Mouse (Mus musculus): ENCODE results near the gene Ube4a. TPM values are rescaled to one million over a fixed set of nuclear protein-coding genes. Genes with fewer than 3 reads are reported as not detected.

Ube4a gene
- total and polyA plus RNA-seq, 2 experiments from 2014 or later: 9.9 to 10.7 TPM

DNA sequence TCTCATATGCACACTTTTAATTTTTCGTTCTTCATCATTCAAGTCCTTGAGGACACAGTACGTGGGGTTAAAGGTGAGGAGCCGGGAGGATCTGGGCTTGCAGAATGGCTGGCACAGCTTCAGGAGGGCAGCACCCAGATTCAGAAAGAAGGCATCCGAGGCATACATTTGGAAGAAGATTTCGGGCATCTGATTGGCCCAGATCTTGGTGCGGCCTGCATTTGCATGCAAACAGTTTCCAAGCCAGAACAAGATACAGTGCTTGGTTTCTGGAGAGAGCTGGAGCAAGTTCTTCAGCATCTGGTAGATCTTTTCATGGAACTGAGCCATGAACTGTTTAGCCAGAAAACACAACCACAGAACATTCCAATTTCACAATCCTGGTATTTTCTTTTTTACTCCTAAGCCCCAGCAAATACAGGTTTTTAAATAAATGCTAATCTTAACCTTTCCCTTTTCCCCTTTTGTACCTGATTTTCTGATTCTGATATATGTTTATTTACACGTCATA, 19.2 kb downstream of the Ube4a start:
- no peak overlapping the region for H3K9ac ChIP-seq (replicated peaks; ENCODE audit: low read depth, low read length)
- H3K27me3 ChIP-seq (ENCODE audit: control insufficient read depth, insufficient read depth, low read length): no peaks in the 10 kb centered on the region
- DNase-seq (ENCODE audit: low spot score) (no peak), ATAC-seq (ENCODE audit: insufficient read depth, low read depth) (no peak)
- H3K4me3 ChIP-seq (ENCODE audit: low read depth, low read length): no peak overlapping the region
- H3K9me3 ChIP-seq (replicated peaks; ENCODE audit: control insufficient read depth, low read length): no peaks in the 10 kb centered on the region
- no peak overlapping the region for H3K27ac ChIP-seq (ENCODE audit: low read depth)
- TF ChIP-seq CTCF (IDR thresholded peaks at IDR 0.05; ENCODE audit: low read depth): no peak
- TF ChIP-seq EP300 (IDR thresholded peaks at IDR 0.05; ENCODE audit: low read depth): no peak
- 0 out of 2 replicates have a peak, but pooled peaks cover 4% of the 10 kb centered on the region for H3K4me1 ChIP-seq (ENCODE audit: control insufficient read depth, insufficient read depth)
- no peak overlapping the region for H3K4me2 ChIP-seq (ENCODE audit: low read depth, low read length)
- WGBS: 91% methylated on average over 7 of the region's 7 CpGs
- peaks cover 85% of the 10 kb centered on the region for H3K36me3 ChIP-seq (replicated peaks; ENCODE audit: control insufficient read depth, insufficient read depth, low read length)

DNA sequence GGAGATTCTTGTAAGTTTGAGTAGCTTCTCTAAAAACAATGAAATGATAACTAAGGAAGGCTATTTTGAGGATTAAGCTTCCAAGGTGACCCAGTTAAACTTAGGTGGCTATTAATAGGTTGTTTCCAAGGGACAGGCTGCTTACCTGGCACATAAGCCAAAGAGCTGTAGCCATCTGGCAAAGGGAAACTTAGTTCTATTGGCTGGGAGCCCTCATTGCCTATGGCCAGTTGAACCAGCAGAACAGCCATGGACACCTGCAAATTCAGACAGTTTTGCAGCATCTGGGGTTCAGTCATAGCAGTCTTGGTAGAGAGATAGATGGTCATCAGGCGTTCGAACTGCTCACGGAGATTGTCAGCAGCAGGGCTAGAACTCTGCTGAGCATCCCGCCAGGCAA, 23.0 kb downstream of the Ube4a start:
- peak; percentile 44 for DNase-seq (ENCODE audit: low spot score)
- WGBS: 89% methylated on average over 4 of the region's 4 CpGs

DNA sequence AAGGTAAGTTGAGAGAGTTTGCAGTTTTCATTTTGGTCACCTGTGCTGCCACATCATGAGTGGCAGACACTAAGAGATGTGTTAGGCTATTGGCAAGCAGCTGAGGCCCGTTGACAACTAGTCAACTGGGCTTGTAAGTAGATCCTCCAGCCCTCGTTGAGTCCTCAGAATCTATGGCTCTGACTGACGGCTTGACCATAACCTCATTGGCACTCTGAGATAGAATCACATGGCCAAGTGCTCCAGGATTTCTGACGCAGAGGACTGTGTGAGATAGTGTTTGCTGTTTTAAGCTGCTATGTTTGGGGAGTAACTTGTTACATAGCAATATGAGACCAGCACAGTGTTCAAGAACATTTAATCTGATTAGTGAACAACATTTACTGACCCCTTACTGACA, 23.6 kb downstream of the Ube4a start:
- ATAC-seq (ENCODE audit: insufficient read depth, low read depth) (peak; percentile 71), DNase-seq (ENCODE audit: low spot score) (peak; percentile 45)
- Histone ChIP-seq H3K4me3 (ENCODE audit: low read depth, low read length) (no peak overlapping the region), H3K4me2 (ENCODE audit: low read depth, low read length) (no peak overlapping the region), H3K36me3 (replicated peaks; ENCODE audit: control insufficient read depth, insufficient read depth, low read length) (peaks cover 82% of the 10 kb centered on the region), H3K4me1 (ENCODE audit: control insufficient read depth, insufficient read depth) (0 out of 2 replicates have a peak, but pooled peaks cover 4% of the 10 kb centered on the region), H3K9ac (replicated peaks; ENCODE audit: low read depth, low read length) (no peak overlapping the region), H3K27me3 (ENCODE audit: control insufficient read depth, insufficient read depth, low read length) (no peaks in the 10 kb centered on the region), H3K9me3 (replicated peaks; ENCODE audit: control insufficient read depth, low read length) (no peaks in the 10 kb centered on the region), H3K27ac (ENCODE audit: low read depth) (peak overlapping the region; percentile 78)
- WGBS: 42% methylated on average over 4 of the region's 4 CpGs
- TF ChIP-seq EP300 (IDR thresholded peaks at IDR 0.05; ENCODE audit: low read depth) (no peak), CTCF (IDR thresholded peaks at IDR 0.05; ENCODE audit: low read depth) (no peak)

More for the DNA sequence above, 23.0 kb downstream of the Ube4a start:
- TF ChIP-seq CTCF (IDR thresholded peaks at IDR 0.05; ENCODE audit: low read depth) (no peak), EP300 (IDR thresholded peaks at IDR 0.05; ENCODE audit: low read depth) (no peak)
- ATAC-seq (ENCODE audit: insufficient read depth, low read depth): peak; percentile 63; the same call in 1 of the 2 replicates
- Histone ChIP-seq H3K27me3 (ENCODE audit: control insufficient read depth, insufficient read depth, low read length) (no peaks in the 10 kb centered on the region), H3K4me1 (ENCODE audit: control insufficient read depth, insufficient read depth) (0 out of 2 replicates have a peak, but pooled peaks cover 4% of the 10 kb centered on the region), H3K9me3 (replicated peaks; ENCODE audit: control insufficient read depth, low read length) (no peaks in the 10 kb centered on the region), H3K4me3 (ENCODE audit: low read depth, low read length) (no peak overlapping the region), H3K9ac (replicated peaks; ENCODE audit: low read depth, low read length) (no peak overlapping the region), H3K4me2 (ENCODE audit: low read depth, low read length) (no peak overlapping the region), H3K27ac (ENCODE audit: low read depth) (peak overlapping the region; percentile 78), H3K36me3 (replicated peaks; ENCODE audit: control insufficient read depth, insufficient read depth, low read length) (peaks cover 83% of the 10 kb centered on the region)

DNA sequence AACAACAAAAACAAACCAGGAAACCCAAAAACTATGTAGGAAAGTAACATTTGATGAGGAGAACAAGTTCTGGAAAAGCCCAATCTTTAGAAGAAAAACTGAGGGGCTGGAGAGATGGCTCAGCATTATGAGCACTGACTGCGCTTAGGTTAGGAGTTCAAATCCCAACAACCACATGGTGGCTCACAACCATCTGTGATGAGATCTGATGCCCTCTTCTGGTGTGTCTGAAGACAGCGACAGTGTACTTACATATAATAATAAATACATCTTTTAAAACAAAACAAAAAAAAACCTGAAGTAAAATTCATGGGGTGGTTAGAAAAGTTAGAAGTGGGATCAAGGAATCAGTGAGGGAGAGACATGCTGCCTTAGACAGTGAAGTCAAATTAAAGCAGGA, 43.9 kb downstream of the Ube4a start:
- Histone ChIP-seq H3K9me3 (replicated peaks; ENCODE audit: control insufficient read depth, low read length) (no peaks in the 10 kb centered on the region), H3K4me1 (ENCODE audit: control insufficient read depth, insufficient read depth) (0 out of 2 replicates have a peak, but pooled peaks cover 5% of the 10 kb centered on the region), H3K27ac (ENCODE audit: low read depth) (peak overlapping the region; percentile 97), H3K9ac (replicated peaks; ENCODE audit: low read depth, low read length) (no peak overlapping the region; the same call in 1 of the 2 replicates), H3K27me3 (ENCODE audit: control insufficient read depth, insufficient read depth, low read length) (no peaks in the 10 kb centered on the region), H3K4me3 (ENCODE audit: low read depth, low read length) (peak overlapping the region; percentile 96), H3K36me3 (replicated peaks; ENCODE audit: control insufficient read depth, insufficient read depth, low read length) (peaks cover 8% of the 10 kb centered on the region), H3K4me2 (ENCODE audit: low read depth, low read length) (peak overlapping the region; percentile 77)
- no peak for TF ChIP-seq EP300 (IDR thresholded peaks at IDR 0.05; ENCODE audit: low read depth)
- no peak for TF ChIP-seq CTCF (IDR thresholded peaks at IDR 0.05; ENCODE audit: low read depth)
- 69% methylated on average over 2 of the region's 2 CpGs for WGBS
- DNase-seq (ENCODE audit: low spot score): no peak
- no peak for ATAC-seq (ENCODE audit: insufficient read depth, low read depth)

DNA sequence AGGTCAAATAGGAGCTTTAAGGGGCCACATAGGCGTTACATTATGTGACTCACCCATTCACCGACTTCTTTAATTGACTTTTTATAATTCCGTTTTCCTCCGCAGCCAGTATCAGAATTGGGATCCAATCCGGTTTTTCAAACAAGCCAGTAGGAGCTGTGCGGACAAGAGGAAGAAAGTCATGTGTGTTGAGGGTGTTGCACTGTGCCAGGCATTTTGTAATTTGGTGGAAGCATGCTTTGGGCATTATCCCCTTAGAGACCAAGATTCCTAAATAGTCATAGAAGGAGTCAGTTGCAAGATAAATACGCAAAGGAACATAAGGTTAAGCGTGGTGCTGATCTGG, 44.3 kb downstream of the Ube4a start:
- H3K9me3 ChIP-seq (replicated peaks; ENCODE audit: control insufficient read depth, low read length): no peaks in the 10 kb centered on the region
- H3K4me2 ChIP-seq (ENCODE audit: low read depth, low read length): peak overlapping the region; percentile 77
- peak overlapping the region; percentile 97 for H3K27ac ChIP-seq (ENCODE audit: low read depth)
- peak; percentile 85 for ATAC-seq (ENCODE audit: insufficient read depth, low read depth)
- no peak for TF ChIP-seq CTCF (IDR thresholded peaks at IDR 0.05; ENCODE audit: low read depth)
- TF ChIP-seq EP300 (IDR thresholded peaks at IDR 0.05; ENCODE audit: low read depth): 0 out of 2 replicates have a peak, but pooled peaks have one; percentile 8
- H3K4me1 ChIP-seq (ENCODE audit: control insufficient read depth, insufficient read depth): 0 out of 2 replicates have a peak, but pooled peaks cover 5% of the 10 kb centered on the region
- H3K36me3 ChIP-seq (replicated peaks; ENCODE audit: control insufficient read depth, insufficient read depth, low read length): peaks cover 6% of the 10 kb centered on the region; the same call in 1 of the 2 replicates
- DNase-seq (ENCODE audit: low spot score): peak; percentile 91
- H3K9ac ChIP-seq (replicated peaks; ENCODE audit: low read depth, low read length): peak overlapping the region; percentile 99
- no peaks in the 10 kb centered on the region for H3K27me3 ChIP-seq (ENCODE audit: control insufficient read depth, insufficient read depth, low read length)
- H3K4me3 ChIP-seq (ENCODE audit: low read depth, low read length): peak overlapping the region; percentile 96
- 0% methylated on average over 8 of the region's 8 CpGs for WGBS

All from heart, postnatal 0 days (tissue).